ENCODE assay signal across 10 mouse cellular contexts in genomic region chr10:95010333-95010732, GRCm38 (mm10).
"Had no signal": no experiment of that assay in that cellular context is flagged by ENCODE, and none has a peak within 500 bp of the region (broad histone marks: within the 10 kb centered on the region; RNA-seq: fewer than 3 reads in every experiment).

No protein-coding gene starts in this region.

- ATAC-seq: midbrain, embryonic 16.5 days had no signal

- DNase-seq: lung, adult 18-20 months; lung, embryonic 14.5 days; lung, postnatal 10 days; lung, postnatal 4 days; midbrain, embryonic 14.5 days; right cerebral cortex, postnatal 14 days; thymus, adult 2 months; thymus, postnatal 25 days; thymus, postnatal 4 days had no signal
